Mouse (Mus musculus): ENCODE data around the gene Amh. TPM values are rescaled to one million over a fixed set of nuclear protein-coding genes. Genes with fewer than 3 reads are reported as not detected.
A peak's percentile ranks its signal among the peaks of the same experiment; 100 is the strongest.

Amh gene
- polyA plus RNA-seq, 2 experiments, result 0.08 to 0.31 TPM

DNA sequence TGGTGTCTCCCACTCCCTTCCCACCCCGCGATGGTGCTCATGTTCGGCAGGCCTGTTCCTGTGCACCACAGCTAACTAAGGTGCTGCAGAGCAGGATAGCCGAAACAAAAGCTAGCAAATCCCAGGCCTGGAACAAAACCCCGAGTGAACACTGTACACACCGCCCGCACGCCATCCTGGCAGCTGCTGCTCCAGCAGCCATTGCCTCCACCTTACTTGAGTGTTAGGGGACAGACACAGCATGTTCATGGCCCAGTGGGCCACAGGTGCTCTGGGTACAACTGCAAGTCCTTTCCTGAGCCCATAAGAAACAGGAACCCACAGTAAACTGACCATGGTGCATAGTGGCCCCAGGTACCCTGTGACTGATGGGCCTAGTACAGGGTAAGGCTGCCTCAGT, 10.3 kb upstream of the Amh start:
- ATAC-seq (ENCODE audit: insufficient read depth), result no peak
- H3K4me3 ChIP-seq (ENCODE audit: insufficient read depth in 1 of 2, low read depth in 2 of 2, low read length in 2 of 2), result no peak overlapping the region
- WGBS (ENCODE audit: insufficient replicate concordance), result 87% methylated on average over 8 of the region's 8 CpGs
- no peak overlapping the region for H3K4me2 ChIP-seq (ENCODE audit: low read depth)
- H3K27ac ChIP-seq, result no peak overlapping the region
- H3K9me3 ChIP-seq (ENCODE audit: control insufficient read depth, low read length), result no peaks in the 10 kb centered on the region
- peaks cover 20% of the 10 kb centered on the region for H3K36me3 ChIP-seq (replicated peaks; ENCODE audit: control insufficient read depth, insufficient read depth, low read depth)
- no peak for DNase-seq (ENCODE audit: low read depth in 3 of 3, low spot score in 3 of 3)
- H3K4me1 ChIP-seq (replicated peaks; ENCODE audit: control insufficient read depth in 2 of 2, insufficient read depth in 2 of 2, low read length in 1 of 2), result peaks cover 10% of the 10 kb centered on the region in 2 experiments
- no peaks in the 10 kb centered on the region for H3K27me3 ChIP-seq (ENCODE audit: control insufficient read depth, insufficient read depth, low read length)
- no peak overlapping the region for H3K9ac ChIP-seq (replicated peaks)
- TF ChIP-seq CTCF (IDR thresholded peaks at IDR 0.05; ENCODE audit: low read depth), result no peak
- no peak for TF ChIP-seq EP300 (IDR thresholded peaks at IDR 0.05; ENCODE audit: low read depth)

DNA sequence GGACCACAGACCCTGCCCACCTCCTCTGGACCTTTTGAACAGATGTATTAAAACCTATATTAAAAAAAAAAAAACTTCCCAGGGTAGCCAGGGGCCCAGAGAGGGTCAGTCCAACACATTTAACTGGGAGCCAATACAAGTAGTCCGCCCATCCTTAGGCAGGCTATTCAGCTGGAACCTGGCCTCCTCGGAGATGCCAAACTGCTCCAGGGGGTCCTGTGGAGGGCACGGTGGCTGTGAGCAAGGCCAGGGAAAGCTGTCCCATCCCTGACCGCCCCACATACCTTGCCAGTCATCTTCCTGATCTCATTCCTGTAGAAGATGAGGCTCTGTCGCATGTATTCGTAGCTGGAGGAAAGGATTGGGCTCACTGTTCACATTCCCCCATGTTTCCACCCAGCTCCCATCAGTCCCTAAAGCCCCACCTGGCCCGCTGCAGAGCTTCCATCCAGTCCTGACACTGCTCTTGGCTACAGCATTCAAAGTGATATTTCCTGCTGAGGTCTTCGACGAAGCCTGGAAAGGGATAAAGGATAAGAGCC, 8.7 kb upstream of the Amh start:
- 78% methylated on average over 9 of the region's 9 CpGs for WGBS (ENCODE audit: insufficient replicate concordance)
- H3K9me3 ChIP-seq (ENCODE audit: control insufficient read depth, low read length), result no peaks in the 10 kb centered on the region
- DNase-seq (ENCODE audit: low read depth in 3 of 3, low spot score in 3 of 3) (no peak), ATAC-seq (ENCODE audit: insufficient read depth) (no peak)
- H3K4me2 ChIP-seq (ENCODE audit: low read depth), result peak overlapping the region; percentile 97
- peaks cover 21% of the 10 kb centered on the region for H3K36me3 ChIP-seq (replicated peaks; ENCODE audit: control insufficient read depth, insufficient read depth, low read depth)
- H3K4me3 ChIP-seq (ENCODE audit: insufficient read depth in 1 of 2, low read depth in 2 of 2, low read length in 2 of 2), result peak overlapping the region; percentile 82 to 94; a peak in 3 of 4 replicates
- no peaks in the 10 kb centered on the region for H3K27me3 ChIP-seq (ENCODE audit: control insufficient read depth, insufficient read depth, low read length)
- TF ChIP-seq EP300 (IDR thresholded peaks at IDR 0.05; ENCODE audit: low read depth) (no peak), CTCF (IDR thresholded peaks at IDR 0.05; ENCODE audit: low read depth) (no peak)
- H3K9ac ChIP-seq (replicated peaks), result peak overlapping the region; percentile 81
- peaks cover 14 to 15% of the 10 kb centered on the region in 2 experiments for H3K4me1 ChIP-seq (replicated peaks; ENCODE audit: control insufficient read depth in 2 of 2, insufficient read depth in 2 of 2, low read length in 1 of 2)
- H3K27ac ChIP-seq, result no peak overlapping the region

DNA sequence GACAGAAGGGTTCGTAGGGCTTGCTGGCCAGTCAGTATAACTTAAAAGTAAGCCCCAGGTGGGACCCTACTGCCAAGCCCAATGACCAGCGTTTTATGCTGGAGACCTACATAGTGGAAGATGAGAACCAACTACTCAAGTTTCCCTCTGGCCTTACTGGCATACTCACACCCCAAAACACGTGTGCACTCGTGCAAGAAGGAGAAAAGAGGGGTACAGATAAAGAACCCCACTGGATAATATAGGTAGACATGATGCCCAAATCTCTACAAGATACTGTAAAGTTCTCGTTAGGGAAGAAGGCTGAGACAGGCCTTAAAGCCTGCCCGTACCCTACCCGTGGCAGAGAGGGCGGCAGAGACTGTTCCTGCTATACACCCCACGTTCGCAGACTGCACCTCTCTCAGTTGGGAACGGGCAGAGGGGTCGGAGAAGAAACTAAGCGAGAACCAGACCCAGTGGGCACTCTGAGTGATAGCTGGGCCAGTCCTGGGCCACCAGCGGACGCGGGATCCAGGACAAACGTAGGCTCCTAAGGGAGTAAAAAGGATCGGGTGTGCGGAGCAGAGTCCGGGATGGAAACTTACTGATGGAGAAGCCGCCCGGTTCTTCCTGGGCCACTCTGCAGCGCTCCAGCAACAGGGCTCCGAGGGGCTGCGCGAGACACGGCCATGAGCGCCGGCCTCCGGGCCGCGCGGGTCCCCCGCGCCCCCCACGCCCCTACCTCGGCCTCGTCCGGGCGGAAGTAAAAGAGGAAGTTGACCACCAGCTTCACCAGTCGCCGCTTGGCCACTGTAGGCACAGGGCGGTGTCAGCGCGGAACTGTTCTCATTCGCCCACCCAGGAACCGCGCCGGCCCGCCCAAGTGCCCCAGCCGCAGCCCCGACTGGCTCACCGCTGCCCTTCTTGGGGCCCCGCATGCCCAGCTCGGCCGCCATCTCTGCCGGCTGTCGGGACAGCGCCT, 7.6 kb upstream of the Amh start:
- peaks cover 30% of the 10 kb centered on the region for H3K36me3 ChIP-seq (replicated peaks; ENCODE audit: control insufficient read depth, insufficient read depth, low read depth)

DNA sequence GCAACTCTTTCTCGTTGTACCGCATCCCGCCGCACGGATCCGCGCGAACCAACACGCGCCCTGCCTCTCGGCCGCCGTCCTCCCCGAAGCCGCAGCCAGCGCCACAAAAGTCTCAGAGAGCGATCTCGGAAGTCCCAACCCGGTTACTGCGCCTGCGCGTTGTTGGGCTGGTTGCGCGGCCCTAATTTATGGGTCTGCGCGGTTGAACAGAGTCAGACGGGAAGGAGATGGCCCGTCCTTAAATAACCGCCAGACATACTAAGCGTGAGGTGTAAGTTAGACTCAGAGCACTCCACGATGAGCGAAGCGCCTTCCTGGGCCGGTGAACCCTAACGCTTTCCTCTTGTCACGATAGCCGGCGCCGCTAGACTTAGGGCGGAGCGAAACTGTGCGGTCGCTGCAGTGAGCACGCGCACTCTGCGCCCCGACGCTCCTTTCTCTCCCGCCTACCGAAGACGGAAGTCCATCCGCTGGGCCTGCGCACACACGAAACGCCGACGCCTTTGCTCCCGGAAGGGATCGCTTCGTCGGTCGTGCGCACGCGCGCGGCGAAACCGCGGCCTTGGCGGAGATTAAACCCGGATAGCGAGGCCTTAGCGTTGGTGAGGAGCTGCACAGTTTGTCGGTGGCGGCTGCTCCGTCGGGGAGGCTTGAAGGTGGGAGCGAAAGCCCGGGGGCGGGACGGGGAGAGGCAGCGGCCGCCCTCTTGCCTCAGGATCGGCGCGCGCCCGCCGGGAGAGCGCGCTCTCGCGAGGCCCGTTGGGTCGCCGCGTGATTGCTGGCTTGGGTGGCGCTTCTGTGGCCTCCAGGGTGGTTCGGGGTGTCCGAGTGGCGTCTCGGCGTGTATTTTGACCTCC, 6.7 kb upstream of the Amh start, which contains the start of the genes Sf3a2 and Plekhj1:
Gene Sf3a2, plus strand, starts transcription at position 49 of the 857 bp plus-strand sequence.
Gene Plekhj1, minus strand, starts transcription at position 477 of the 857 bp plus-strand sequence.
- peak; percentile 93 for ATAC-seq (ENCODE audit: insufficient read depth)
- TF ChIP-seq CTCF (IDR thresholded peaks at IDR 0.05; ENCODE audit: low read depth) (no peak), EP300 (IDR thresholded peaks at IDR 0.05; ENCODE audit: low read depth) (peak; percentile 23; the same call in 1 of the 2 replicates)
- peak; percentile 94 to 95 (median 94) for DNase-seq (ENCODE audit: low read depth in 3 of 3, low spot score in 3 of 3)
- H3K36me3 ChIP-seq (replicated peaks; ENCODE audit: control insufficient read depth, insufficient read depth, low read depth), result peaks cover 39% of the 10 kb centered on the region
- no peaks in the 10 kb centered on the region for H3K27me3 ChIP-seq (ENCODE audit: control insufficient read depth, insufficient read depth, low read length)
- peak within 1 kb of the TSS; percentile 82 to 94 for H3K4me3 ChIP-seq (ENCODE audit: insufficient read depth in 1 of 2, low read depth in 2 of 2, low read length in 2 of 2)
- no peaks in the 10 kb centered on the region for H3K9me3 ChIP-seq (ENCODE audit: control insufficient read depth, low read length)
- H3K4me1 ChIP-seq (replicated peaks; ENCODE audit: control insufficient read depth in 2 of 2, insufficient read depth in 2 of 2, low read length in 1 of 2), result peaks cover 14 to 15% of the 10 kb centered on the region in 2 experiments
- peak within 1 kb of the TSS; percentile 81 for H3K9ac ChIP-seq (replicated peaks)
- peak within 1 kb of the TSS; percentile 75 for H3K27ac ChIP-seq
- under 1% methylated on average over 104 of the region's 104 CpGs for WGBS (ENCODE audit: insufficient replicate concordance)
- H3K4me2 ChIP-seq (ENCODE audit: low read depth), result peak within 1 kb of the TSS; percentile 97

More for the DNA sequence above, 7.6 kb upstream of the Amh start:
- Histone ChIP-seq H3K9ac (replicated peaks) (peak overlapping the region; percentile 81), H3K4me1 (replicated peaks; ENCODE audit: control insufficient read depth in 2 of 2, insufficient read depth in 2 of 2, low read length in 1 of 2) (peaks cover 14 to 15% of the 10 kb centered on the region in 2 experiments), H3K4me2 (ENCODE audit: low read depth) (peak overlapping the region; percentile 97), H3K27ac (peak overlapping the region; percentile 75), H3K27me3 (ENCODE audit: control insufficient read depth, insufficient read depth, low read length) (no peaks in the 10 kb centered on the region), H3K4me3 (ENCODE audit: insufficient read depth in 1 of 2, low read depth in 2 of 2, low read length in 2 of 2) (peak overlapping the region; percentile 82 to 94), H3K9me3 (ENCODE audit: control insufficient read depth, low read length) (no peaks in the 10 kb centered on the region)
- ATAC-seq (ENCODE audit: insufficient read depth) (peak; percentile 61), DNase-seq (ENCODE audit: low read depth in 3 of 3, low spot score in 3 of 3) (peak; percentile 17 to 56 (median 37))
- 2% methylated on average over 58 of the region's 59 CpGs for WGBS (ENCODE audit: insufficient replicate concordance)
- TF ChIP-seq CTCF (IDR thresholded peaks at IDR 0.05; ENCODE audit: low read depth) (0 out of 2 replicates have a peak, but pooled peaks have one; percentile 4), EP300 (IDR thresholded peaks at IDR 0.05; ENCODE audit: low read depth) (no peak)
